ENCODE assay signal across 8 mouse cellular contexts in genomic region chr4:121040897-121041671, GRCm38 (mm10). TPM values are rescaled to one million over a fixed set of nuclear protein-coding genes. Genes with fewer than 3 reads are reported as not detected.
A peak's percentile ranks its signal among the peaks of the same experiment; 100 is the strongest.
DNase-seq lines count a peak whose midpoint lies in the region; ATAC-seq and TF ChIP-seq lines count a peak whose summit lies in the region.

No protein-coding gene starts in this region.

- peak; percentile 79 for TF ChIP-seq CTCF in midbrain, postnatal 0 days (IDR thresholded peaks at IDR 0.05)

- peak overlapping the region; percentile 89 for H3K27ac ChIP-seq in limb, embryonic 15.5 days
- H3K27ac ChIP-seq in midbrain, postnatal 0 days (ENCODE audit: low read depth, low read length) = peak overlapping the region; percentile 59

- H3K4me3 ChIP-seq in limb, embryonic 15.5 days = peak overlapping the region; percentile 50
- H3K4me3 ChIP-seq in midbrain, postnatal 0 days (ENCODE audit: low read depth, low read length) = no peak overlapping the region

- 0 out of 2 replicates have a peak, but pooled peaks cover 4% of the 10 kb centered on the region for H3K36me3 ChIP-seq in limb, embryonic 15.5 days
- 0 out of 2 replicates have a peak, but pooled peaks cover 3% of the 10 kb centered on the region for H3K36me3 ChIP-seq in midbrain, postnatal 0 days (ENCODE audit: insufficient read depth, low read length)

- peaks cover 34% of the 10 kb centered on the region for H3K4me1 ChIP-seq in limb, embryonic 15.5 days
- H3K4me1 ChIP-seq in midbrain, postnatal 0 days (ENCODE audit: insufficient read depth, low read length) = 0 out of 2 replicates have a peak, but pooled peaks cover 4% of the 10 kb centered on the region

- H3K9me3 ChIP-seq in limb, embryonic 15.5 days = no peaks in the 10 kb centered on the region
- no peaks in the 10 kb centered on the region for H3K9me3 ChIP-seq in midbrain, postnatal 0 days (ENCODE audit: low read length)

- peak; percentile 67 for ATAC-seq in limb, embryonic 15.5 days (ENCODE audit: insufficient number of reproducible peaks, low FRiP score, low TSS enrichment, low read depth)
- peak; percentile 74 for ATAC-seq in midbrain, postnatal 0 days (ENCODE audit: low FRiP score)

- 8% methylated on average over 18 of the region's 18 CpGs for WGBS in limb, embryonic 15.5 days
- 10% methylated on average over 18 of the region's 18 CpGs for WGBS in midbrain, postnatal 0 days

- peak overlapping the region; percentile 72 for H3K4me2 ChIP-seq in limb, embryonic 15.5 days
- peak overlapping the region; percentile 18; the same call in 1 of the 2 replicates for H3K4me2 ChIP-seq in midbrain, postnatal 0 days (ENCODE audit: low read depth, low read length, poor library complexity, severe bottlenecking)

- DNase-seq in 416B (ENCODE audit: low read depth) (peak; percentile 74), adipocyte (ENCODE audit: low spot score) (peak; percentile 25)
- peak; percentile 72 for DNase-seq in embryo, embryonic 11.5 days (ENCODE audit: low read depth, low spot score)
- DNase-seq in heart, adult 8-10 months (ENCODE audit: low spot score) = peak; percentile 47
- DNase-seq in kidney, adult 9 months = peak; percentile 49
- peak; percentile 81 for DNase-seq in midbrain, postnatal 0 days (ENCODE audit: low spot score)
- peak; percentile 27 to 53 for DNase-seq in spleen, postnatal 14 days (ENCODE audit: low spot score in 2 of 2)

- H3K9ac ChIP-seq in limb, embryonic 15.5 days = no peak overlapping the region
- 0 out of 2 replicates have a peak overlapping the region, but pooled peaks have one; percentile 19 for H3K9ac ChIP-seq in midbrain, postnatal 0 days (replicated peaks; ENCODE audit: low read length, poor library complexity, severe bottlenecking)

- peaks cover 17% of the 10 kb centered on the region for H3K27me3 ChIP-seq in limb, embryonic 15.5 days
- H3K27me3 ChIP-seq in midbrain, postnatal 0 days (ENCODE audit: insufficient read depth, low read length) = no peaks in the 10 kb centered on the region

RNA-seq across cellular contexts. Expression of gene Col9a2, which starts 1.9 kb away (rescaled TPM):
- total RNA-seq in heart, adult 8-10 months (2022) = not detected
- polyA plus RNA-seq in limb, embryonic 15.5 days (2015; fragmentation: Nextera tagmentation; extraction: Ambion mirVana) = 110 and 122 TPM in 2 replicates
- total RNA-seq in midbrain, postnatal 0 days (2014; rRNA removed) = 38.4 and 68.5 TPM in 2 replicates
- polyA plus RNA-seq in midbrain, postnatal 0 days (2015; fragmentation: Nextera tagmentation; extraction: Ambion mirVana) = 18.2 and 19.7 TPM in 2 replicates

RNA-seq across cellular contexts. Expression of gene Smap2, which starts 24.0 kb away (rescaled TPM):
- total RNA-seq in heart, adult 8-10 months (2022) = 10 to 100 TPM; 39.1 to 57.5 (median 49.1) TPM
- 11.6 and 13.2 TPM in 2 replicates for polyA plus RNA-seq in limb, embryonic 15.5 days (2015; fragmentation: Nextera tagmentation; extraction: Ambion mirVana)
- total RNA-seq in midbrain, postnatal 0 days (2014; rRNA removed) = 91.6 and 98.7 TPM in 2 replicates
- polyA plus RNA-seq in midbrain, postnatal 0 days (2015; fragmentation: Nextera tagmentation; extraction: Ambion mirVana) = 42.7 and 45.5 TPM in 2 replicates

RNA-seq across cellular contexts. Expression of gene Zmpste24, which starts 57.0 kb away (rescaled TPM):
- total RNA-seq in heart, adult 8-10 months (2022) = 10 to 100 TPM; 21.7 to 28.5 (median 24.3) TPM
- 27.9 and 30.7 TPM in 2 replicates for polyA plus RNA-seq in limb, embryonic 15.5 days (2015; fragmentation: Nextera tagmentation; extraction: Ambion mirVana)
- total RNA-seq in midbrain, postnatal 0 days (2014; rRNA removed) = 18.6 and 19.9 TPM in 2 replicates
- polyA plus RNA-seq in midbrain, postnatal 0 days (2015; fragmentation: Nextera tagmentation; extraction: Ambion mirVana) = 17.0 and 18.0 TPM in 2 replicates

Comparison
In these comparisons a context has a peak if more than half of its experiments do, and no peak if none do; other contexts are left out.
1. DNase-seq: peak in every context shown above with its lines; median percentile 81 in midbrain, postnatal 0 days; 74 in 416B; 72 in embryo, embryonic 11.5 days; 49 in kidney, adult 9 months; 47 in heart, adult 8-10 months; 40 in spleen, postnatal 14 days; 25 in adipocyte.
2. RNA of gene Col9a2, which starts 1.9 kb away (total RNA-seq): 38.4 to 68.5 TPM in midbrain, postnatal 0 days; not detected in heart, adult 8-10 months; every median in the first group is over 10 times any median in the second.